Mouse (Mus musculus) gastrocnemius, adult 8-10 months (tissue): ENCODE results near the gene Prkn. TPM values are rescaled to one million over a fixed set of nuclear protein-coding genes. Genes with fewer than 3 reads are reported as not detected.

Source experiments
- DNase-seq, 2 experiments: peaks; one replicate each; pipeline ENCODE4 v3.0.0; 2022; ENCODE audit warnings: low spot score in 2 of 2
- total RNA-seq, 4 experiments: library from RNA; stranded (reverse); gene quantifications; 2 replicates each; pipeline ENCODE4 v1.2.4; 2022

The Prkn gene
- total RNA-seq, 4 experiments from 2014 or later = 21.6 to 26.5 (median 23.0) TPM

DNA sequence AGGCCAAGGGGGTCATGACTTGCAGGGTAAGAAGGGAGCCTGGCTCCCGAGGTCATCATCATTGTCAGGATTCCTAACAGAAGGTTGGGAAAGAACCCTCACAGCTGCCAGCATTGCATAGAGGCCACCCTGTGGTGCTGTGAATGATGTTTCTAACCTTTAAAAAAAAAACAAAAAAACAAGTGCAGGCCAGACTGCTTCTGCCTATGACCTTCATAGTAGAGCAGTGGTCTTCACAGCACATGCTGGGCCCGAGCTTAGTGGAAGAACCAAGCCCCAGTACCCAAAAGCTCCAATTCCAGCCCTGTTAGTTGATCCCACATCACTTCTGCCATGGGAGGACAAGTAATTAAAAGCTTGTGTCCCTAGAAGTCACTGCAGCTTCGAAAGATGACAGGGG lies 1061.5 kb downstream of the Prkn start:
- DNase-seq = no peak

DNA sequence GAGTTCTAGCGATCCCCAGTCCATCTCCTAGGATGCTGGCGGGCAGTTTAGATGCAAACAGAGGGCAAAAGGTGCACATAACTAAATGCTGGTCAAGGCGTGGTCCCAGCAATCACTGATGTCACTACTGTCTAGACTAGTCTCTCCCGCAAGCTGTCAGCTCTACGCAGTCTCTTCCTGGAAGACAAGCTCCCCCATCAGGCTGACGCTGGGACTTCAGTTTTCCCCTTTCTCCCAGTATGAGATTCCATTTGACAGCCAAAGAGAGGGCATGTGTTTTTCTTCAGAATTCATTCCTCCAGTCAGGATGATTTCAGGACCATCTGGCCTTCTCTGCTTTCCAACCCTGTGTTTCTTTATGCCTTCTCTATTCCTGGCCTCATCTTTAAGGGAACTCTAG lies 1062.8 kb downstream of the Prkn start:
- DNase-seq = no peak

DNA sequence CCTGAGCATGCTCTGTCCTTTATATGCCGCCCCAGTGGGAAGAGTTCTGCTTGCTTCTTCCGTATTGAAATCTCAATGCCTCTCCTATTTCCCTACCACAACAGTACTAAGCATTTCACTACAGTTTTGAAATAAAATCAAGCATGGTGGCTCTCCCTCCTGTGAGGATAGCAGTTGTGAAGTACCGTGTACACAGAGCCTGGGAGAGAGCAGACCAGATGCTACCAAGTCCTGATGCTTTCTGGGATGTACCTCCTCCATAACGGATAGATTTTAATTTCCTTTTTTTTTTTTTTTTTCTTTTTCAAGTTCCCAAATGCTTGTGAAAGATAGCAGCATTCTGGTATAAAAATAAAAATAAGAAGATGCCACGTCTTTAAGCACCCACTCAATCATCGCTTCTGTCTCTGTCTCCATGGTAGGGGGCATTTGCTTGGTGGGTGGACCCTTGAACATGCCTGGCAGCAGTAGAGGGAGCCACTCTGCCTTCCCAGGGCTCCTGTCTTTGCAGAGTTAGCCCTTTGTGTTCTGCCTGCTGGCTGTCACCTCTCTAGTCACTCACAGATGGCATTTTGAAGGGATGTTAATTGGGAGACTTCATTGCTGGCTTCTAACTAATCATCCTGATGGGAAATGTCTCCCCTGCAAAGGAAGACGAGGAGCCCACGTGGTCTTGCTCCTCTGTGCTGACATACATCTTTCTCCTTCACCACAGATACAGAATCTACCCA lies 1070.6 kb downstream of the Prkn start:
- no peak for DNase-seq

DNA sequence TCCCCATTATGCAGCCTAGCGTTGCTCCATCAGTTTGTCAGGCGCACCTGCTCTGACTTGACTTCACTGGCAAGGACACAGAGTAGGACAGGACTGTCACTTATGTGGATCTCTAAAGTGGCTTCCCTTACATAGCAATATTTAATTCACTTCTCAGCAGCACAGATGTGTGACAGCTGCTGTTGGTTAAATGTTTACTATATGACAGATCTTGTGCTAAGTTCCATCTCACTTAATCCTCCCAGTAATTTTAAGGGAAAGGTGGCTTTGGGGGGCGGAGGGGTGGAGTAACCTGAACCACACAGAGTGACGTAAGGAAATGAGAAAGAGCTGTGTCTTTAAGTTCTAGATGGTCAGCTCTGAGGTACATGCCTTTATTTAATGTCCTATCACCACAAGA lies 1072.0 kb downstream of the Prkn start:
- DNase-seq = no peak

DNA sequence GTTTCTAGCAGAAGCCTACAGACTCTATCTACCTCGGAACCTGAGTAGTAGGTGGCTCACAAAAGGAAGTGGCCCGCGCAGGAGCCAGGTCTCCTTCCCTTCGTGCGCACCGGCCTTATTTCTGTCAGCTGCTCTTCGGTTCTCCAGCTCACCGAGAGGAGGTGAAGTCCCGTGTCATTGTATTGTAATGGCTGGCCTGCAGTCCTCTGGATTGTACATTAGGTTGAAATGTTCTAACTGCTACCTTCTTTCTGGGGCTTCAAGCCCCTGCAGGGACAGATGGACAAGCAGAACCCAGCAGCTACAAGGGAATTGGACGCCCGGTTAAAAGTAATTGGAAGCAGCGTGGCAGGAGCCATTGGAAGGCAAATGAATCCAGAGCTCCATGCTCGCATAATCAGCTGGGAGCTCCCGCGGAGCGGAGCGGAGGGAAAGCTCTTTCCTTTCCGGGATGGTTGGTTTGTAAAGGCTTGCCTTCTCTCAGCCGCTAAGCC lies 1072.7 kb downstream of the Prkn start:
- DNase-seq = no peak

DNA sequence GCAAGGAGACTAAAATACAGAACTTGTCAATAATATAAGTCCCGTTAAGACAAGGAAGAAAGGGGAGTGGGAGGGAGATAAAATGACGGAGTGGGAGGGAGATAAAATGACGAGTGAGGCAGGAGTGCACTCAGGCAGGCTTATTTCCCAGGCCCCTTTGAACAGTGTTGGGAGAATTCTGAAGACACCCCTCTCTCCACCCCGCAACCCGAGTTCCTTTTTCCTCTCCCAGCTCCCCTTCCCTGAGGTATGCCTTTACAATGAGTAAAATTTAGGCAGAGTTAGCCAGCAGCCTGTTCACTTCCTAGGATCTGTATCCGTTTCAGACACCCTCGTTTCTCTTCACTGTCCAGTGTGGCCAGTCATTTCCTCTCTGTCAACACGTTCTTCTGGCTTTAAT lies 1073.4 kb downstream of the Prkn start:
- DNase-seq = no peak

DNA sequence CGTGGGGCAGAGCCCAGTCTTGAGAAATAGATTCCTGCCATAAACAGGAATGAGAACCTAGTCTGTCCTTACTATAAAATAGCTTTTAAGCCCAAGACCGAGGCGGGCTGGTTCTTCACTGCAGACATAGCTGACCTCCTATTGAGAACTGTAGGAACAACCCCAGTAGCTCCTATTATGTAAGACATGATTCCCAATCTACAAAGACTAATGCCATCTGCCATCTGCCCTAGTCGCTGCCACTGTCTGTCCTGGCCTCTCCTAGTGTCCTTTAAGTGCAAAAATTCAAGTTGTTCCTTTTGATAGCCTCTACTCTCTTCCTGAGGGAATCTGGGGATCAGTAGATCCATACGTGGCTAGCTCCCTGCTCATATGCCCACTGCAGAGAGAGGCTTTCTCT lies 1074.3 kb downstream of the Prkn start:
- DNase-seq = no peak

DNA sequence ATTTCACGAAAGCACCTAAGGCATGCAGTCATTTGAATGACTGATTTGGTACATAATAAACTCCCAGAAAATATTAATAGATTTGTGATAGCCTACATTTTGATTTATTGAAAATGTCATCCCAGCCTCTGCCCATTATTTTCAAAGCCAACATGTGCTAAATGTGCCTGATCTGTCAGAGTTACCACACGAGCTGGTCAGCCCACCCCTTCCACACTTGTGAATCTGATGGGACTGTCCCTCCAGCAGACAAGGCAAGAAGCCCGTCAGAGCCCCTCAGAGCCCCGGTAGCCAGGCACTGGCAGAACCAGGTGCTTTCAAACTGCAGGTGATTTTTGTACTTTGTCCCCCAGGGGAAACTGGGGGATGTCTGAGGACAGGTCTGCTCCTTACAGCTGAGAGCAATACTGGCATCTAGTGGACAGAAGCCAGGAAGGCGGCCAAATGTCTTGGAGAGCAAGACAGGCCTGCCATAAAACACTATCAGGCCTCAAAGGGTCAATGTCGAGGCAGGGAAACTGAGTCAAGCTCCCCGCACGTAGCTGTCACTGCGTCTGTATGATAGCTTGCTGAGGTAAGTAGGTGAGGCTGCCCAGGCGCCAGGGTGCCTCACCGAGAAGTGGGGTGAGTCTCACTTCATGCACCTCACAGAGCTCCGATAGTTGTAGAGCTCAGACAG lies 1078.1 kb downstream of the Prkn start:
- no peak for DNase-seq

DNA sequence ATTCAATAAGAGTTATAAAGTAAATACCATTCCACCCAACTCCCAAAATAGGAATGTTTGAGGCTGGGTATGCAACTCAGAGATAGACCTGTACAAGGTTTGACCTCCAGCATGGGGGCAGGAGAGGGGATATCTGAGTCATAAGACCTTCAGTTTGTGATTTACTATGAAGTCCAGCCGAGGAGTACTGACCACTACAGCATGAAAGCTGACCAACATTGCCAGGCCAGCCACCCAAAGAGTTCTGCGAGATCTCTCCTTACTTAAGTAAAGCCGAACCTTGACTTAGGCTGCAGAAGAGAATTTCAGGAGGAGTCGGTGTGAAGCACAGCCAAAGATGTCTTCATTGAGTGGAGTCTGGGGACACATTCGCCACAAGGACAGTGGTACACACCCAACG lies 1079.4 kb downstream of the Prkn start:
- DNase-seq = no peak

DNA sequence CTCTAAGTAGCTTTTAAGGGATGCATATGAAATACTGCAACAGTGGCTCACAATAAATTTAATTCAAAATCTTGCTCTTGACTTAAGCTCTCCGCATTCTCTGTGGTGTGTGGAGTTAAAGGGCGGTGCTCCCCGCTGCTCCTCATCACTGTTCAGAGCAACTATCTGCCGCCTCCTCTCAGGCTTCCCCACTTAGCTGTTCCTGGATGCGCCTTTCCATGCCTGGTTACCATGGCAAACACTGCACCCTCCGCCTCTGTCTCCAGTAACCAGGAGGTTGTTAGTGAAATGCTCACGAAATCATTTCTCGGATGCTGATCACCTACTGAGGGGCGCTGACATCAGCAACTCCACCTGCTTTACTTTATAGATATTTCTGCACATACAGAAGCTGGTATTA lies 1080.8 kb downstream of the Prkn start:
- no peak for DNase-seq

DNA sequence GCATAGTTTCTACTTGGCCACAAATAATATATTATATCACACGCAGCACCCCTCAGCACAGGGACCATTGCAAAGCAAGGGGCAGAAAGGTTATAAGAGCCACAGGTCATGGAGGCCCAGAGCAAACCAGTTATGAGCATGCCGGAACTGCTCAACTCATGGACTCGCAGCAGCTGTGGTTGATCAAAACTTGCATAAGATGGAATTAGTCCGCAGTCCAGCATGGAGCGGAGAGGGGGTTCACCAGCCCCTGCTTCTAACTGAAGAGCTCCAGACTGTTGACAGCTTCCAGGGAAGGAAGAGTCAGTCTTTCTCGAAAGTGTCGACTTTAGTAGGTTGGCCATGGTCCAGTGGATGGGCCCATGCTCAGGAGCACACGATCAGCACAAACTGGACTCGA lies 1083.8 kb downstream of the Prkn start:
- no peak for DNase-seq

DNA sequence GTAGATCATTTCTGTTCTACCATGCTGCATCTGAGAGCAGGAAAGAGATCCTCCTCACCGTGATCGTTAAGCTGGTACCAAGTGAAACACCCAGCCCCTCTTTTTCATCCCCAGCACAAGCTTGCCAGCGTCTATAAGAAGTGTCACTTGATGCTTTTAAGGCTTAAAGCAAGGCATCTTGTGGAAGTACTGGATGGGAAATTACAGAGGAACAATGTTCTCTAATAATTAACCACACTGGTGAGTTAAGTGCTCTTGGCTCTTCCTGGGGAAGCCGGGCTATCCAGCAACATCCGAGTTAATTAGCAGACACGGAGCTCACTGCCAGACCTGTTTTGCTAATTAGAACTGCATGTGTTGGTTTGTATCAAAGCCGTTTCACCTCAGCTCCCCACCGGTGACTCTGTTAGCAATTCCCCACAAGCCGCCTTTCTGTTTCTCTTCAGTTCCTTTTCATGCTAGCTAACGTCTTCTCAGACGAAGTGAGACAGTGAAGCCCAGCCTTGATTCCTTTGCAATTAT lies 1086.7 kb downstream of the Prkn start:
- DNase-seq = no peak

DNA sequence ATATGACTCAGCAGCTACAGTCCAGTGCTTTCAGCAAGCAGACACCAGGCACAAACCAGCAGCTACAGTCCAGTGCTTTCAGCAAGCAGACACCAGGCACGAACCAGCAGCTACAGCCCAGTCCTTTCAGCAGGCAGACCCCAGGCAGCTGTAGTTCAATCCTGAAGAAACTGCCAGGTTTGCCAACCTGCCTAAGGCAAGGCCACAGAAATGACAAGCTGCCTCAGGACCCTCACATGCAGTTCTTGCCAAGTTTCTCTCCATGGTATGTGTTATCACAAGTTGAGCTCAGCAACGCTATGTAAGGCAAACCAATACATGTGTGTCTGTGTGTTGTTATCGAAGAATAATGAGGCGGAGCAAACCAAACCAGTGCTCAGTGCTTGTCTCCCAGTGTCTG lies 1091.5 kb downstream of the Prkn start:
- no peak for DNase-seq

DNA sequence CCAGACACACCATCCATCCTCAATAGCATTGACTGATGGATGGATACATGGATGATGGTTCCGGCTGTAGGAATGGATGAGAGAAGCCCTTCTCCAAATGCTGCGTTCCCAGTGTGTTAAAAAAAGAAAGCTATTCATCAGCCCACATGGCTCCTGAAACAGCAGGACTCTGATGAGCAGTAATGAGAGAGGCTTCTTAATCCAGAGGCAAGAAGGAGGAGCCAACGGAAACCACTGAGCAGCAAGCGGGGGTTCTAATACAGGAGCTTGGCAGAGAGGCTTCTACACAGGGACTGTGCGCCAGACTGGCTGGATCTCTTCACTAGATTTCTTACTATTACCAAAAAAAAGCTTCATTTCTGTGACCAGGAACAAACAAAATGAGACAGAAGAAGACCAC lies 1093.6 kb downstream of the Prkn start:
- DNase-seq = no peak

DNA sequence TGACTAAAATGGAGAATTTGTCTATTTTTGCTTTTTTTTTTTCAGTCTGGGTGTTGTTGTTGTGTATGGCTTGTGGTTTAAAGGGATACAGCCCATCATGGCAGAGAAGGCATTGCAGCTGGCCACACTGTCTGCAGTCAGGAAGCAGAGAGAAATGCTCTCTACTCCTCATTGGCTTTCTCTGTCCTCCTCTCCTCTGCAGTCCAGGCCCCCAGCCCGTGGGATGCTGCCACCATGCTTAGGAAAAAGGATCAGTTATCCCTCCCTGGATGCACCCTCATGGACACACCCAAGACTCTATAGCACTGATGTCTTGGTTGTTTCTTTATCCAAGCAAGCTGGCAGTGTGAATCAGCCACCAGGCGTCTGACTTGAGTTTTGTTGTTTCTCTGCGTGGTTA lies 1107.3 kb downstream of the Prkn start:
- DNase-seq = no peak

DNA sequence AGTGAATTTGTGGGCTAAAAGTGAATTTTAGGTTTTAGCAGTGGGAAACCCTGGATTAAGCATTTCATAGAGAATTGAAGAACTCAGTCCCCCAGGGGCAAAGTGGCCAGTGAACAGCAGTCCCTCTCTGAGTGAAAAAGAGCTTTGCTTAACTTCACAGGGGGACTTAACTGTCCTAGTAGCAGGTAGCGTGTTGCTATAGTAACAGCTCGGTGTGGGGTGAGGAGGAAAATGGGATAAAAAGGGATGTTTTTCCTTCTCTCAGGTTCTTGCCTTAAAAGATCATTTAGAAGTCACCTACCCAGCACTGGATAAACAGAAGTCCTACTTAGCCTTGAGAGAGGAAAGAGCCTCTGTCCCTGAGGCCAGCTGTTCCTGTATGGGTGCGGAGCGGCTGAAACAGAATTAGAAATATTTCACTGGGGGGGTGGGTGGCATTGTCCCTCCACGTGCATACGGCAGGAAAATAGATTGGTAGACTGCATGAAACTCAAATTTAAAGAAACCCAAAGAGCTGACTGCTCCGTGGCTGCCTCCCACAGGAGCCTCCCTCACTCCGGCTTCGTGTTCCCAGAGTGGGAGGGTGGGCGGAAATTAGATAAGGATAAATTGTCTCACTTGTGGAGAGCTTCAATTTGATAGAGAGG lies 1109.5 kb downstream of the Prkn start:
- no peak for DNase-seq

DNA sequence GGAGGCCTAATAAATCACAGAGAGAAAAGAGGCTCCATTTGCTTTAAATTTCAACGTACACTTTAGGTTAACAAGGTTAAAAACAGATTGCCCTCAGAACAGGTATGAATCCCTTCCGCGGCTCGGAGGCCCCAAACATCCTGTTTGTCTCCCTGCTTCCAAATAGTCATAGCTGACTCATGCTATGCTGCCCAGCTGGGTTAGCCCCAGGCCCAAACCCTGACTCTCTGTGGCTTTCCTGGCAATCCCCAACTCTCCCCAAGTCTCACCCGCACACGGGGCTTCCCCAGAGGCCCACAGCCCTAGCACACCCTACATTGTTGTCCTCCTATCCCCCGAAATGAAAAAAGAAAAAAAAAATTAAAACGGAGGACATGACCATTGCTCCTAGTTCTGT lies 1110.0 kb downstream of the Prkn start:
- no peak for DNase-seq

DNA sequence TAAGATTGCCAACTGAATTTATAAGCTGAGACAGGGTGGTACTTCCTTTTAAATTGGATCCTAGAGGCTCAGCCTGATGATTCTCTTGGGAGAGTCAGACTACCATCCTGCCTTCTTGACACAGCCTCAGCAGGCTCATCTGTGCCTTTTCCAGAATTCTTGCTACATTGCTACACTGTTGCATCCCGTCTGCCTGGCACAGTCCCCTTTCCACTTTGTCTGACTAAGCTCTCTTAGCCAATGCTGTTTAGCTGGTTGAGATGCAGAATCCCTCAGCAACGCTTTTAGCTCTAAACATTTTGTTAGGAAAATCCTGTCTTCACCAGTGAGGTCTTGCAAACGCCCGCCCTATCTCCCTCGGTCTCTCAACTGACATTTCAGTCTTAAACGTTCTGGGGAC lies 1115.1 kb downstream of the Prkn start:
- DNase-seq = no peak

DNA sequence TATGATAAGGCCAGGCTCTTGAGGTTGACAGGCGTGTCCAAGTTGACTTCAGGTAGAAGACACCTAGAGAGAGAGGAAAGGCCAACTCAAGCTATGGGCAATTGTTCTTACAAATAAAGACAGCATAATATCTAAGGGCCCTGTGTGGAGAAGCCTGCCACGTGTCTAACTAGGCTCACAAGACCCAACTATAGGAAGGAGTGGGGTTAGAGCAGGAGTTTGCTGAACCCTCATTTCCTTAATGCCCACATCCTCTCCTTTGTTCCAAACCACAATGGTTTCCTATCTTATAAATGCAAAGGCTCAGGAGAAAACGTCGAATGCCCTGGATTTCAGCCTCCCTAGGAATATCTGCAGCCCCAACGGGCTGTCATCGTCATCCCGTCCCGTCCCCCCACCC lies 1120.3 kb downstream of the Prkn start:
- DNase-seq = no peak

DNA sequence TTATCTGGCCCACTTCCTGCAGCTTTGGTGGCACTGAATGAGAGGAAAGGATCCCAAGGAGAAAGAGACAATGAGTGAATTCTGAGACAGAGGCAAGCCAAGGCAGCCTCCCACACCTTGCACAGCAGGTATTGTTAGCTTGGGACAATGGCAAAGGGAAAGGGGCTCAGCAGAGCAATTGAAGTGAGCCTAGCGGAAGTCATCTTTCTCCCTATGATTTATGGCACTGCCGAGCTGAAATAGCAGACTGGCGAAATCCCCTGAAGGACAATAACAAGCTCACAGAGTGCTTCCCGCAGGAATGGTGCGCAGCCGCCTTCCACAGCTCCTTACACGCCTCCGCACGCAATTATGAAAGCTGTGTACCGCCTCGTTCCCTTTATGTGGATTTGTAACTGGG lies 1122.6 kb downstream of the Prkn start:
- DNase-seq = no peak

DNA sequence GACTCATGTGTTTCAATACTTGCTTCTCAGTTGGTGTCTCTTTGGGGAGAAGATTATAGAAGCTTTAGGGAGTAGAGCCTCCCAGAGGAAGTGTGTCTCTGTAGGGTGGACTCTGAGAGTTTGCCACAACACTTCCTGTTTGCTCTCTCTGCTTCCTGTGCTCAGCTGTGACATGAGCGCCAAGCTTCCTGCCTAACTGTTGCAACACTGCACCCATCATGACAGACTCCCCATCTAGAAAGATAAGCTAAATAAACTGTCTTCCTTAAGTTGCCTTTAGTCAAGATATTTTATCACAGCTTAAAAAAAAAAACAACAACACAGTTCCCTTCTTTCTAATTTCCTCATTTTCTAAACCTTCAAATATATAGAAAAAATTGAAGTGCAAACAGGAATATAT lies 1130.0 kb downstream of the Prkn start:
- DNase-seq = no peak

DNA sequence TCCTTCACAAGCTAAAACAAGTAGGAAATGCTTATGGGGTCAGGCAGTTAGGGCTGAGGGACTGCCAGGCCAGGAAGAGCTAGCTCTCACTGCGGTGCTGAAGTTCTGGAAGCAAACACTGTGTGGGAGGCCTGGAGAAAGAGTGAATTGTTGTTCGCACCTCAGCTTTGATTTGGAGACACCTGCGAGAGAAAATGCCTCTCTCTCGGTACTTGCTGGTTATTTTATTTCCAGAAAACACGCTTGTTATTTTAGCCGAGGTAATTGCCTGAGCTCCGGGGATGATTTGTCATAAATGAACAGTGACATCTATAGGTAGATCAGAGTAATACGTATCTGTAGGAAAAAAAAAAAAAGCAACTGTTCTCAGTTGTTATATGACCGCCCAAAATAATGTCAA lies 1132.4 kb downstream of the Prkn start:
- DNase-seq = no peak
